Mouse (Mus musculus) forebrain, embryonic 10.5 days (tissue): Measurements from ENCODE around the gene Pdk2. TPM values are rescaled to one million over a fixed set of nuclear protein-coding genes. Genes with fewer than 3 reads are reported as not detected.
"Not testable (repeated sequence)": the region's sequence is repeated elsewhere in the genome, so short reads cannot be mapped to it uniquely, and the experiment has no call there.

Experiments used
- DNase-seq: peaks from one replicate; pipeline ENCODE4 v3.0.0-alpha.2; 2017; ENCODE audit warnings: low spot score; ENCODE audit errors: extremely low spot score
- H3K27ac ChIP-seq: fragments of 300-500 bp; sonication (generic); 2 replicates; pipeline ENCODE4 v1.5.1; 2016; ENCODE audit warnings: mild to moderate bottlenecking
- H3K27me3 ChIP-seq: fragments of 300-500 bp; sonication (generic); 2 replicates; pipeline ENCODE4 v1.6.1; 2016; ENCODE audit warnings: mild to moderate bottlenecking; ENCODE audit not compliant: poor library complexity, severe bottlenecking
- H3K36me3 ChIP-seq: fragments of 300-500 bp; sonication (generic); replicated peaks from 2 replicates; pipeline ENCODE4 v1.6.1; 2016; ENCODE audit warnings: mild to moderate bottlenecking, moderate library complexity
- H3K4me1 ChIP-seq: fragments of 300-500 bp; sonication (generic); 2 replicates; pipeline ENCODE4 v1.6.1; 2016
- H3K4me3 ChIP-seq: fragments of 300-500 bp; sonication (generic); 2 replicates; pipeline ENCODE4 v1.5.1; 2016; ENCODE audit warnings: mild to moderate bottlenecking, moderate library complexity
- H3K9me3 ChIP-seq: fragments of 300-500 bp; sonication (generic); 2 replicates; pipeline ENCODE4 v1.6.1; 2016; ENCODE audit warnings: mild to moderate bottlenecking, moderate library complexity
- WGBS: fragments of 180-500 bp; shearing (Covaris S2); methylation state at CpG from one replicate; pipeline ENCODE4 v1.1.7; 2016; 5-methylcytosine and 5-hydroxymethylcytosine counted together
- polyA plus RNA-seq: library from polyadenylated mRNA; unstranded; fragments of >200 nt; fragmentation: Nextera tagmentation; extraction: Ambion mirVana; gene quantifications from 2 replicates; pipeline ENCODE4 v1.2.1, GENCODE M21; 2016

Pdk2 gene
- polyA plus RNA-seq, 1 experiment from 2014 or later, result 12.5 TPM

GRCm38 (mm10) chr11:95012075-95012474 lies 29.1 kb downstream of the Pdk2 start:
- peak overlapping the region; percentile 96 for H3K27ac ChIP-seq
- peaks cover 45% of the 10 kb centered on the region for H3K36me3 ChIP-seq
- H3K9me3 ChIP-seq, result no peaks in the 10 kb centered on the region
- 65% methylated on average over 3 of the region's 3 CpGs for WGBS
- H3K4me3 ChIP-seq, result peak overlapping the region; percentile 91
- H3K4me1 ChIP-seq, result peaks cover 65% of the 10 kb centered on the region
- no peak for DNase-seq
- no peaks in the 10 kb centered on the region for H3K27me3 ChIP-seq

GRCm38 (mm10) chr11:95011416-95011815 lies 29.7 kb downstream of the Pdk2 start:
- 46% methylated on average over 1 of the region's 1 CpGs for WGBS
- Histone ChIP-seq H3K9me3 (no peaks in the 10 kb centered on the region), H3K27me3 (no peaks in the 10 kb centered on the region), H3K36me3 (peaks cover 38% of the 10 kb centered on the region), H3K27ac (peak overlapping the region; percentile 96), H3K4me3 (peak overlapping the region; percentile 91), H3K4me1 (peaks cover 71% of the 10 kb centered on the region)
- no peak for DNase-seq

- Histone ChIP-seq H3K27ac (peak overlapping the region; percentile 96), H3K36me3 (peaks cover 34% of the 10 kb centered on the region), H3K4me3 (peak overlapping the region; percentile 91), H3K4me1 (peaks cover 73% of the 10 kb centered on the region)
- H3K27me3 ChIP-seq, H3K9me3 ChIP-seq, DNase-seq: not testable (repeated sequence)
- 28% methylated on average over 4 of the region's 4 CpGs for WGBS
Observed at GRCm38 (mm10) chr11:95010841-95011403, 30.2 kb downstream of the Pdk2 start.

GRCm38 (mm10) chr11:95010141-95010739 lies 30.9 kb downstream of the Pdk2 start:
- Histone ChIP-seq H3K27ac (peak overlapping the region; percentile 96), H3K4me1 (peaks cover 76% of the 10 kb centered on the region), H3K4me3 (peak overlapping the region; percentile 91), H3K36me3 (peaks cover 34% of the 10 kb centered on the region), H3K9me3 (no peaks in the 10 kb centered on the region), H3K27me3 (no peaks in the 10 kb centered on the region)
- peak; percentile 62 for DNase-seq
- 0% methylated on average over 36 of the region's 40 CpGs for WGBS

GRCm38 (mm10) chr11:95009629-95010014 lies 31.5 kb downstream of the Pdk2 start, which contains the start of gene Samd14:
Gene Samd14 (plus strand): TSS chr11:95009879.
- Histone ChIP-seq H3K9me3 (no peaks in the 10 kb centered on the region), H3K36me3 (peaks cover 34% of the 10 kb centered on the region), H3K4me1 (peaks cover 80% of the 10 kb centered on the region), H3K27me3 (no peaks in the 10 kb centered on the region), H3K4me3 (peak within 1 kb of the TSS; percentile 91), H3K27ac (peak within 1 kb of the TSS; percentile 96)
- DNase-seq, result peak; percentile 80
- WGBS, result 0% methylated on average over 32 of the region's 32 CpGs

GRCm38 (mm10) chr11:95008661-95009628 lies 32.2 kb downstream of the Pdk2 start:
- Histone ChIP-seq H3K9me3 (no peaks in the 10 kb centered on the region), H3K36me3 (peaks cover 34% of the 10 kb centered on the region), H3K4me3 (peak overlapping the region; percentile 91), H3K27ac (peak overlapping the region; percentile 96), H3K27me3 (no peaks in the 10 kb centered on the region), H3K4me1 (peaks cover 86% of the 10 kb centered on the region)
- WGBS, result 41% methylated on average over 15 of the region's 15 CpGs
- DNase-seq, result no peak

- no peaks in the 10 kb centered on the region for H3K27me3 ChIP-seq
- no peaks in the 10 kb centered on the region for H3K9me3 ChIP-seq
- H3K4me3 ChIP-seq, result peak overlapping the region; percentile 57; the same call in 1 of the 2 replicates
- no peak for DNase-seq
- peaks cover 79% of the 10 kb centered on the region for H3K4me1 ChIP-seq
- 78% methylated on average over 3 of the region's 3 CpGs for WGBS
- peaks cover 36% of the 10 kb centered on the region for H3K36me3 ChIP-seq
- H3K27ac ChIP-seq, result peak overlapping the region; percentile 86; the same call in 1 of the 2 replicates
Observed at GRCm38 (mm10) chr11:95007418-95007817, 33.7 kb downstream of the Pdk2 start.

GRCm38 (mm10) chr11:95006525-95007219 lies 34.5 kb downstream of the Pdk2 start:
- H3K27me3 ChIP-seq, result no peaks in the 10 kb centered on the region
- peaks cover 71% of the 10 kb centered on the region for H3K4me1 ChIP-seq
- H3K4me3 ChIP-seq, result peak overlapping the region; percentile 57
- DNase-seq, result peak; percentile 83
- peaks cover 43% of the 10 kb centered on the region for H3K36me3 ChIP-seq
- 2% methylated on average over 27 of the region's 27 CpGs for WGBS
- H3K27ac ChIP-seq, result peak overlapping the region; percentile 86
- no peaks in the 10 kb centered on the region for H3K9me3 ChIP-seq

GRCm38 (mm10) chr11:95006038-95006437 lies 35.1 kb downstream of the Pdk2 start:
- Histone ChIP-seq H3K9me3 (no peaks in the 10 kb centered on the region), H3K4me1 (peaks cover 71% of the 10 kb centered on the region), H3K4me3 (peak overlapping the region; percentile 57), H3K36me3 (peaks cover 49% of the 10 kb centered on the region), H3K27ac (peak overlapping the region; percentile 86), H3K27me3 (no peaks in the 10 kb centered on the region)
- WGBS, result 35% methylated on average over 4 of the region's 4 CpGs
- no peak for DNase-seq

GRCm38 (mm10) chr11:95004937-95005198 lies 36.3 kb downstream of the Pdk2 start:
- 82% methylated on average over 6 of the region's 6 CpGs for WGBS
- H3K4me1 ChIP-seq, result peaks cover 74% of the 10 kb centered on the region
- no peak overlapping the region for H3K4me3 ChIP-seq
- peaks cover 60% of the 10 kb centered on the region for H3K36me3 ChIP-seq
- no peak for DNase-seq
- H3K27ac ChIP-seq, result peak overlapping the region; percentile 86; the same call in 1 of the 2 replicates
- H3K27me3 ChIP-seq, result no peaks in the 10 kb centered on the region
- H3K9me3 ChIP-seq, result no peaks in the 10 kb centered on the region

GRCm38 (mm10) chr11:95004136-95004936 lies 36.8 kb downstream of the Pdk2 start:
- Histone ChIP-seq H3K9me3 (no peaks in the 10 kb centered on the region), H3K4me3 (no peak overlapping the region), H3K4me1 (peaks cover 69% of the 10 kb centered on the region), H3K27ac (peak overlapping the region; percentile 48; the same call in 1 of the 2 replicates), H3K36me3 (peaks cover 66% of the 10 kb centered on the region), H3K27me3 (no peaks in the 10 kb centered on the region)
- DNase-seq, result no peak
- 83% methylated on average over 12 of the region's 12 CpGs for WGBS

- no peak for DNase-seq
- Histone ChIP-seq H3K27me3 (no peaks in the 10 kb centered on the region), H3K36me3 (peaks cover 82% of the 10 kb centered on the region), H3K4me1 (peaks cover 59% of the 10 kb centered on the region), H3K4me3 (no peak overlapping the region), H3K9me3 (no peaks in the 10 kb centered on the region), H3K27ac (no peak overlapping the region)
- WGBS, result 94% methylated on average over 8 of the region's 8 CpGs
Observed at GRCm38 (mm10) chr11:95002705-95003104, 38.4 kb downstream of the Pdk2 start.
